Mouse (Mus musculus): ENCODE results near the gene Gca. TPM values are rescaled to one million over a fixed set of nuclear protein-coding genes. Genes with fewer than 3 reads are reported as not detected.

Gca gene
- polyA plus RNA-seq (2012), result not detected in 2 replicates

DNA sequence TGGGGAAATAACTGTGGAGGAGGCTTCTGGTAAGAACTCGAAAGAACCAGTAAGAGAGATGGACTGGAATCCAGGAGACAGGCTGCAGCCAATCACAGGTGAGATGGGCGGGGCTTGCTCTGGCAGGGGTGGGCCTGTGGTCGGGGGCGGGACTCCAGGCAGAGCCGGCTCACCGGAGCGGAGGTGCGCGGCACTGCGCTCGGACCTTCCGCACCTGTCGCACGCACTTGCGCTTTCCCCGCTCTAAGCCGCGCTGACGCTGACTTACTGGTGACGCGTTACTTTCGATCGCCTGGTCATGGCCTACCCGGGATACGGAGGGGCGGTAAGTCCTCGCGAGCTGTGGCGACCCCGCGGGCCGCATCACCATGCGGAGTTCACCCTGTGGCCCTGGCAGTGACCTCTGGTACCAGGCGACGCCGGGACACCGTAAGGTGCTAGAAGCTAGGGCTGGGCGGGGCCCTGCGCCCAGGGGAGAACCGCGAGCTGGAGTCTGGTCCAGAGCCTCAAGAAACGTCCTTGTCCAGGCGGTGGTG, at the start of gene Gca:
TSS of gene Gca (plus strand) at position 151 of the 536 bp plus-strand sequence.
- Histone ChIP-seq H3K36me3 (ENCODE audit: control insufficient read depth) (no peaks in the 10 kb centered on the region), H3K4me1 (ENCODE audit: control insufficient read depth) (peaks cover 11% of the 10 kb centered on the region), H3K9me3 (ENCODE audit: control insufficient read depth, low read length) (no peaks in the 10 kb centered on the region), H3K4me3 (replicated peaks) (peak within 1 kb of the TSS; percentile 75), H3K27me3 (ENCODE audit: control insufficient read depth) (peaks cover 9% of the 10 kb centered on the region)
- no peak for TF ChIP-seq GATA1 (IDR thresholded peaks at IDR 0.05; ENCODE audit: low read length)
- TF ChIP-seq TAL1 (IDR thresholded peaks at IDR 0.05; ENCODE audit: low read length), result no peak

DNA sequence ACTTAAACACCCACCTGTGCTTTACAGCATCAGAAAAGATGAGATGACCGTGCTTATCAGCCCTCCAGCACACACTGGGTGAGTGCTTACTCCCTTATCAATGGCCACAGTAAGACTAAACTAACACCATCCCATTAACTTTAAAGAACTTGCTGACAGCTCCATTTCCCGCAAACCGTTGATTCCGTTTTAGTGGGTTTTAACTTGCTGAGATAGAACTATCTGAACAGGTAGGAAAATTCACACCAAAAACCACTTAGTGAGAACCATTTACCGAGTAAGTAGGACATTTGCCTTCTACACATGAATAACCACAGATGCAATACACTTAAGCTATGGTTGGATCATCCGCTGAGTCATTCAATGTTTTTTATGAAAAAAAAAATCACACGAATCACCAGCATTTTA, 45.1 kb upstream of the Gca start:
- H3K4me3 ChIP-seq (replicated peaks), result peak overlapping the region; percentile 42
- H3K27me3 ChIP-seq (ENCODE audit: control insufficient read depth), result no peaks in the 10 kb centered on the region
- peaks cover 7% of the 10 kb centered on the region for H3K36me3 ChIP-seq (ENCODE audit: control insufficient read depth)
- no peaks in the 10 kb centered on the region for H3K9me3 ChIP-seq (ENCODE audit: control insufficient read depth, low read length)
- peaks cover 77% of the 10 kb centered on the region for H3K4me1 ChIP-seq (ENCODE audit: control insufficient read depth)
- TF ChIP-seq TAL1 (IDR thresholded peaks at IDR 0.05; ENCODE audit: low read length) (peak; percentile 91), GATA1 (IDR thresholded peaks at IDR 0.05; ENCODE audit: low read length) (peak; percentile 99)

DNA sequence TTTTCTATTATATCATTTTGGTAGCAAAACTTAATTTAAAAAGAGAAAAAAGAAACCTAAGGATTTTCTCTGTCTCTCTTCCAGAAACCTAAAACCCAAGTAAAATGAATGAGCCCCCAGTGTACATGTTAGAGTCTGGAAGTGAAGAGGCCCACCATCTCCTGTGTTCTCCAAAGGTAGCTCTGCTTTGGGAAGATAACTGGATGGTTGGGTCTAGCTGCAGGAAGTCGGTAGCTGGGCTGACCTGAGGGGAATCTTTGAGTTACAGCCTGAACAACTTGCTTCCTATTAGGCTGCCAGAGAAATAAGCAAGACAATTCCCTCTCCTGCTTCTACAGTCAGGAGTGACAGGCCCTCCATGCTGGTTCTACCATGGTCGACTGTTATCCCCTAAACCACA, 44.4 kb upstream of the Gca start:
- Histone ChIP-seq H3K4me1 (ENCODE audit: control insufficient read depth) (peaks cover 76% of the 10 kb centered on the region), H3K36me3 (ENCODE audit: control insufficient read depth) (peaks cover 7% of the 10 kb centered on the region), H3K4me3 (replicated peaks) (peak overlapping the region; percentile 43), H3K27me3 (ENCODE audit: control insufficient read depth) (no peaks in the 10 kb centered on the region), H3K9me3 (ENCODE audit: control insufficient read depth, low read length) (no peaks in the 10 kb centered on the region)
- TF ChIP-seq GATA1 (IDR thresholded peaks at IDR 0.05; ENCODE audit: low read length) (no peak), TAL1 (IDR thresholded peaks at IDR 0.05; ENCODE audit: low read length) (peak; percentile 42; the same call in 2 of the 3 replicates)

GRCm38 (mm10) chr2:62623024-62623441, 41.1 kb upstream of the Gca start:
- H3K36me3 ChIP-seq (ENCODE audit: control insufficient read depth), result no peaks in the 10 kb centered on the region
- H3K4me3 ChIP-seq (replicated peaks), result no peak overlapping the region
- peaks cover 59% of the 10 kb centered on the region for H3K4me1 ChIP-seq (ENCODE audit: control insufficient read depth)
- TF ChIP-seq GATA1 (IDR thresholded peaks at IDR 0.05; ENCODE audit: low read length) (no peak), TAL1 (IDR thresholded peaks at IDR 0.05; ENCODE audit: low read length) (no peak)
- H3K27me3 ChIP-seq (ENCODE audit: control insufficient read depth), result no peaks in the 10 kb centered on the region
- H3K9me3 ChIP-seq (ENCODE audit: control insufficient read depth, low read length), result no peaks in the 10 kb centered on the region

DNA sequence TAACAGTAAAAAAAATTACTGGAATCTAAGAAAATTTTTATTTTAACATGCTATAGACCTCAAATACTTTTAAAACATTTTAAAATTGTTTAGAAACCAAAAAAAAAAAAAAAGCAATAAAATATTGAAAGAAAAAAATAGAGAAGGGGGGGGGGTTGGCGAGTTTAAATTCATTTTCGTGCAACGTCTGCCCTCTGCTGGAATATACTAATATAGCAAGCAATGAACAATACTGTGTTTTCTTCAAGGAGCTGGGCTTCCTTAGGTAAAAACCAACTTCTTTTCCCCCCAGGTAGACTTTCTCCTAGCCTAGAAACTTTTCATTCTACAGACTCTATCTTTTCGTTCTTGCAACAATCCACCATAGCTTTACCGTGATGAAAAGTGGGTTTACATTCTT, 36.4 kb upstream of the Gca start:
- TF ChIP-seq TAL1 (IDR thresholded peaks at IDR 0.05; ENCODE audit: low read length) (no peak), GATA1 (IDR thresholded peaks at IDR 0.05; ENCODE audit: low read length) (no peak)
- no peaks in the 10 kb centered on the region for H3K36me3 ChIP-seq (ENCODE audit: control insufficient read depth)
- H3K27me3 ChIP-seq (ENCODE audit: control insufficient read depth), result no peaks in the 10 kb centered on the region
- H3K9me3 ChIP-seq (ENCODE audit: control insufficient read depth, low read length), result no peaks in the 10 kb centered on the region
- H3K4me1 ChIP-seq (ENCODE audit: control insufficient read depth), result peaks cover 17% of the 10 kb centered on the region
- no peak overlapping the region for H3K4me3 ChIP-seq (replicated peaks)

DNA sequence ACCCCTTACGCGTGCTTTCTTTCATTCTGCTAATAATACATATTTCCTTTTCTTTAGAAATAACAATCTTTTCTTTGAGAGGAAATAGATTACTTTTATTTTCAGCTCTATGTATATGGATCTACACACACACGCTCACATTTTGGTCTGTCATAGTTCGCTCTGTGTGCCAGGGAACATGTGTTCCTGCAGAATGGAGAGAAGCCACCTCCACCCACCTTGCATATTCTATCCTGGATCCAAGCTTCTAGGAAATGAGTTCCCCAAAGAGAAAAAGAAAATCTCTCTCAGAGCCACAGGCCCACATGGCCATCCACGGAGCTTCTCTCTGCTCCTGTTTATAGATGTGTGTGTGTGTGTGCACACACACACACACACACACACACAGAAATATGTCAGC, 35.7 kb upstream of the Gca start:
- Histone ChIP-seq H3K9me3 (ENCODE audit: control insufficient read depth, low read length) (no peaks in the 10 kb centered on the region), H3K36me3 (ENCODE audit: control insufficient read depth) (no peaks in the 10 kb centered on the region), H3K4me3 (replicated peaks) (no peak overlapping the region), H3K27me3 (ENCODE audit: control insufficient read depth) (no peaks in the 10 kb centered on the region), H3K4me1 (ENCODE audit: control insufficient read depth) (peaks cover 12% of the 10 kb centered on the region)
- no peak for TF ChIP-seq TAL1 (IDR thresholded peaks at IDR 0.05; ENCODE audit: low read length)
- TF ChIP-seq GATA1 (IDR thresholded peaks at IDR 0.05; ENCODE audit: low read length), result no peak

GRCm38 (mm10) chr2:62630446-62630845, 33.6 kb upstream of the Gca start:
- Histone ChIP-seq H3K9me3 (ENCODE audit: control insufficient read depth, low read length) (no peaks in the 10 kb centered on the region), H3K4me1 (ENCODE audit: control insufficient read depth) (peaks cover 5% of the 10 kb centered on the region), H3K27me3 (ENCODE audit: control insufficient read depth) (no peaks in the 10 kb centered on the region), H3K36me3 (ENCODE audit: control insufficient read depth) (no peaks in the 10 kb centered on the region), H3K4me3 (replicated peaks) (no peak overlapping the region)
- TF ChIP-seq TAL1 (IDR thresholded peaks at IDR 0.05; ENCODE audit: low read length) (no peak), GATA1 (IDR thresholded peaks at IDR 0.05; ENCODE audit: low read length) (no peak)

GRCm38 (mm10) chr2:62639869-62640268, 24.2 kb upstream of the Gca start:
- H3K9me3 ChIP-seq (ENCODE audit: control insufficient read depth, low read length), result no peaks in the 10 kb centered on the region
- no peak overlapping the region for H3K4me3 ChIP-seq (replicated peaks)
- H3K36me3 ChIP-seq (ENCODE audit: control insufficient read depth), result no peaks in the 10 kb centered on the region
- peaks cover 11% of the 10 kb centered on the region for H3K4me1 ChIP-seq (ENCODE audit: control insufficient read depth)
- TF ChIP-seq TAL1 (IDR thresholded peaks at IDR 0.05; ENCODE audit: low read length) (no peak), GATA1 (IDR thresholded peaks at IDR 0.05; ENCODE audit: low read length) (no peak)
- H3K27me3 ChIP-seq (ENCODE audit: control insufficient read depth), result no peaks in the 10 kb centered on the region

- H3K4me1 ChIP-seq (ENCODE audit: control insufficient read depth), result peaks cover 25% of the 10 kb centered on the region
- H3K9me3 ChIP-seq (ENCODE audit: control insufficient read depth, low read length), result no peaks in the 10 kb centered on the region
- peak overlapping the region; percentile 36 for H3K4me3 ChIP-seq (replicated peaks)
- no peaks in the 10 kb centered on the region for H3K36me3 ChIP-seq (ENCODE audit: control insufficient read depth)
- H3K27me3 ChIP-seq (ENCODE audit: control insufficient read depth), result no peaks in the 10 kb centered on the region
- no peak for TF ChIP-seq GATA1 (IDR thresholded peaks at IDR 0.05; ENCODE audit: low read length)
- no peak for TF ChIP-seq TAL1 (IDR thresholded peaks at IDR 0.05; ENCODE audit: low read length)
Measured at GRCm38 (mm10) chr2:62643405-62644305, 20.4 kb upstream of the Gca start.

Data from erythroblast, embryonic 14.5 days (primary cell).